Mouse (Mus musculus): Measurements from ENCODE around the gene Fam13a. TPM values are rescaled to one million over a fixed set of nuclear protein-coding genes. Genes with fewer than 3 reads are reported as not detected.

Gene Fam13a
- polyA plus RNA-seq, 1 experiment = 0.86 TPM

DNA sequence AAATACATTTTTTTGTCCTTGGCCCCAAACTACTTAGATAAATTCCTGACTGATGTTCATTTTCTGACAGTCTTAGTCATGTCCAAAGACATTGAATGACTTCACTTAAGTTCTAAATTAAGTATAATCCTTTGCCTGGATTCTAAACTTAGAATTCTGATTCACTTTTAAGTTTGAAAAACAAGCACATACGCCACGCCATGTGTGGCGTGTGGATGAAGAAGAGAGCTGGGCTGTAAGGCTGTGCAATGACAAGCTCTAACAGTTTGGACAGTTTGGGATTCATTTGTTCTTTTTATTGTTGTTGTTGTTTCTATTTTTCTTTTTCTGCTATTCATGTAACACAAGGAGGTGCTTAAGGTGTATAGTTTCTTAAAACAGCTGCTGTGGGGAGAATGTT, 13.6 kb downstream of the Fam13a start:
- TF ChIP-seq POLR2A (IDR thresholded peaks at IDR 0.05; ENCODE audit: low read depth, low read length) = no peak
- TF ChIP-seq CTCF (IDR thresholded peaks at IDR 0.05; ENCODE audit: borderline replicate concordance, insufficient read depth, low read length) = no peak
- no peaks in the 10 kb centered on the region; the same call in 1 of the 2 replicates for H3K4me1 ChIP-seq (ENCODE audit: control insufficient read depth, insufficient read depth, low read length)
- H3K4me3 ChIP-seq (ENCODE audit: insufficient read depth, low read length) = no peak overlapping the region
- no peak overlapping the region for H3K27ac ChIP-seq (ENCODE audit: insufficient read depth, low read length)

DNA sequence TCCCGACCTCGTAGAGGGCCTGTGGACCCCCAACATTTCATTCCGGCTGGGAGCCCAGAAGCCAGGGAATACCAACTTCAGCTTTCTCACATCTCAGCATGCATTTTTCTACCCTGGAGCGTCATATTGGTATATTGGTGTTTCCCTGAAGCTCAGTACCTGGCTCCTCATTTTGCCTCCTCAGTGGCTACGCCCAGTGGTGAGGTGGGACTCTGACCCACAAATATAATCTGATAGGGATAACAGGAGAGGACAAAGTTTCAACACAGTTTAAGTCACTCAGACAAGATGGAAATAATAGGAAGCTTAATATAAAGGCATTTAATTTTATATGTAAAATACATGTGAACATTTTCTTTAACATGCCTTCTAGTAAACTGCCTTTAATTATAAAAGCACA, 19.7 kb downstream of the Fam13a start:
- Histone ChIP-seq H3K4me1 (ENCODE audit: control insufficient read depth, insufficient read depth, low read length) (no peaks in the 10 kb centered on the region), H3K4me3 (ENCODE audit: insufficient read depth, low read length) (no peak overlapping the region), H3K27ac (ENCODE audit: insufficient read depth, low read length) (no peak overlapping the region)
- TF ChIP-seq CTCF (IDR thresholded peaks at IDR 0.05; ENCODE audit: borderline replicate concordance, insufficient read depth, low read length) (no peak), POLR2A (IDR thresholded peaks at IDR 0.05; ENCODE audit: low read depth, low read length) (no peak)

DNA sequence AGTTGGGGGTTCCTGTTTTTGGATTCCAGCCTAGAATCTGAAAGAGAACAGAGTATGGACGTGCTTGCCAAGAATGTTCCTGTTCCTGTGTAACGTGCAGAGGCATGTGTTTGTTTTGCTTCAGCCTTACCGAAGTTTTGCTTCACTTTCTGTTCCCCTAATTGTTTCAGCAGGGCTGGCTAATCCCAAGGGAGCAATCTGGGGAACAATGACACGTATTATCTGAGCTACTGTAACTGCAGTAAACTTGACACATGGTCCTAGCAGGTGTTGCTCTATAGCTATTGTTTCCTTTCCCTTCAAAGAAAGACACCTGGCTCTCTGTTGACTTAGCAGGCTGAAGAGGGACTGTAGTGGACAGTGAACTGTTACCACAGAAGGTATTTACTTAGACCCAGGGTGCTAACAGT, 25.3 kb downstream of the Fam13a start:
- peaks cover 3% of the 10 kb centered on the region; the same call in 1 of the 2 replicates for H3K4me1 ChIP-seq (ENCODE audit: control insufficient read depth, insufficient read depth, low read length)
- H3K4me3 ChIP-seq (ENCODE audit: insufficient read depth, low read length) = no peak overlapping the region
- no peak overlapping the region for H3K27ac ChIP-seq (ENCODE audit: insufficient read depth, low read length)
- TF ChIP-seq CTCF (IDR thresholded peaks at IDR 0.05; ENCODE audit: borderline replicate concordance, insufficient read depth, low read length) = no peak
- TF ChIP-seq POLR2A (IDR thresholded peaks at IDR 0.05; ENCODE audit: low read depth, low read length) = no peak

DNA sequence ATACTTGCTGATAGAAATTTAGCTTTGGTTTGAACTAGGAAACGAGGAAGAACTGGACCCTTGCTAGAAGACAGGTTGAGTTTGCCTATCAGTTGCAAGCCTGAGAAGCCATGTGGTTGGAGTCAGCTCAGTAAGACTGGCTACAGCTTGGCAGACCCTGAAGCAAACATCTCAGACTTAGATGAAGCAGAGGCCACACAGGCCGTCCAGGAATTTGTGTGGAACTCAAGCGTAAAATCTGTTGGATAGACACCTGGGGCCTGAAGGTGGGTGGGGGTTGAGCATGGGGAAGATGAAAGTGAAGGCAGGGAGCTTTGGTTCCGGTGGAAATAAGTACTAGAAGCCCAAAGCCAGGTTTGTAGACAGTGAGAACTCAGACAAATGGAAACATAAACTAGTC, 25.8 kb downstream of the Fam13a start:
- TF ChIP-seq CTCF (IDR thresholded peaks at IDR 0.05; ENCODE audit: borderline replicate concordance, insufficient read depth, low read length) = no peak
- TF ChIP-seq POLR2A (IDR thresholded peaks at IDR 0.05; ENCODE audit: low read depth, low read length) = no peak
- H3K4me1 ChIP-seq (ENCODE audit: control insufficient read depth, insufficient read depth, low read length) = peaks cover 3% of the 10 kb centered on the region; the same call in 1 of the 2 replicates
- no peak overlapping the region for H3K4me3 ChIP-seq (ENCODE audit: insufficient read depth, low read length)
- H3K27ac ChIP-seq (ENCODE audit: insufficient read depth, low read length) = no peak overlapping the region

DNA sequence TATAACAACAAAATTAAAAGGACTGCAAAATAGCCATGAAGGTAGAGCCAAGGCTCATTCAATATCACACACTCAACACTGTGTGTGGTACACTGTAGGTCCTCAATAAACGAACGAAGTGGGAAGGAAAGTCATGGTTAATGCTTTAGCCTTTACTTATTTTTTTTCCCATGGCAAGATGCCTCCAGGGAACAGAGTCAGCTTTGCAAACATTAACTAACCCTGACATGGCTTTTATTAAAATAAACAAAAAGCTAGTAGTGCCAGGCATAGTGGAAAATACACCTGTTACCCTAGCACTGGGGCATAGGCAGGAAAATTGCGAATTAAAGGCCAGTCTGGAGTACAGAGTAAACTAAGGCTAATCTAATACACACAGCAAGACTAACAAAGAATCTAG, 35.2 kb downstream of the Fam13a start:
- no peak overlapping the region for H3K4me3 ChIP-seq (ENCODE audit: insufficient read depth, low read length)
- TF ChIP-seq POLR2A (IDR thresholded peaks at IDR 0.05; ENCODE audit: low read depth, low read length) (no peak), CTCF (IDR thresholded peaks at IDR 0.05; ENCODE audit: borderline replicate concordance, insufficient read depth, low read length) (no peak)
- H3K27ac ChIP-seq (ENCODE audit: insufficient read depth, low read length) = no peak overlapping the region
- no peaks in the 10 kb centered on the region for H3K4me1 ChIP-seq (ENCODE audit: control insufficient read depth, insufficient read depth, low read length)

DNA sequence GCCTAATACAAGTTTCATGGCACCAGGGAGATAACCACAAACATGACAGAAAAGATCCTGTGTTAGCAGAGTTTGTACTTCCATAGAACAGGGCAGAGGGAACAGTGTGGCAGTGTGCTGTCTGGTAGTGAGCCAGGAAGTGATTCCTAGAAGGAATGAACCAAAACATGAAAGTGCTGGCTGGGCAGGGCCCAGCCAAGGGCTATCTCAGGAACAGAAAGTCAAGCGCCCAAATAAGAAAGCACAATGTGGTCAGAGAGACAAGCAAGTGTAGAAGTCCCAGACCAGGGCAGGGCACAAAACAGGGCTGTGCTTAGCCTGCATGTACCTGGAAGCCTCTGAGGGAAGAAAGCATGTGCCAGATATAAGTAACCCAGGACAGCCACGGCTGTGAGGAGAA, 35.6 kb downstream of the Fam13a start:
- no peaks in the 10 kb centered on the region for H3K4me1 ChIP-seq (ENCODE audit: control insufficient read depth, insufficient read depth, low read length)
- no peak overlapping the region for H3K27ac ChIP-seq (ENCODE audit: insufficient read depth, low read length)
- TF ChIP-seq POLR2A (IDR thresholded peaks at IDR 0.05; ENCODE audit: low read depth, low read length) = no peak
- no peak for TF ChIP-seq CTCF (IDR thresholded peaks at IDR 0.05; ENCODE audit: borderline replicate concordance, insufficient read depth, low read length)
- H3K4me3 ChIP-seq (ENCODE audit: insufficient read depth, low read length) = no peak overlapping the region

DNA sequence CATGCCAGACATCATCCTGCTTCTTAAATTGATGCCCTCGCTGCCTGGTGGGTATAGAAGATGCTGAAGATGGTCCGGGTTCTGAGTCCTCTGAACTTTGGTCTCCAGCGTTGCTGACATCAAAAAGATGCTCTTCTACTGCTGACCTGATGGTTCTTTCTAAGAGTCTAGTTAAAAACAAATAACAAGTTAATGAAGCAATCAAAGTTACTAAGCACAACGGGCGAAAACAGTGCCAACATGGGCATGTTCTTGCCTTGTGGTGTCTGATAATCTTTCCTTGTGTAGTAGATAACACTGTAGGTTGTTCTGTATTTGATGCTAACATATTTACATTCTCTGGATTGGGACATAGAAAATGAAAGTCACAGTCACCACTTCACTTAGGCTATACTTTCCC, 37.2 kb downstream of the Fam13a start:
- H3K4me3 ChIP-seq (ENCODE audit: insufficient read depth, low read length) = no peak overlapping the region
- no peak overlapping the region for H3K27ac ChIP-seq (ENCODE audit: insufficient read depth, low read length)
- no peak for TF ChIP-seq CTCF (IDR thresholded peaks at IDR 0.05; ENCODE audit: borderline replicate concordance, insufficient read depth, low read length)
- TF ChIP-seq POLR2A (IDR thresholded peaks at IDR 0.05; ENCODE audit: low read depth, low read length) = no peak
- H3K4me1 ChIP-seq (ENCODE audit: control insufficient read depth, insufficient read depth, low read length) = no peaks in the 10 kb centered on the region

DNA sequence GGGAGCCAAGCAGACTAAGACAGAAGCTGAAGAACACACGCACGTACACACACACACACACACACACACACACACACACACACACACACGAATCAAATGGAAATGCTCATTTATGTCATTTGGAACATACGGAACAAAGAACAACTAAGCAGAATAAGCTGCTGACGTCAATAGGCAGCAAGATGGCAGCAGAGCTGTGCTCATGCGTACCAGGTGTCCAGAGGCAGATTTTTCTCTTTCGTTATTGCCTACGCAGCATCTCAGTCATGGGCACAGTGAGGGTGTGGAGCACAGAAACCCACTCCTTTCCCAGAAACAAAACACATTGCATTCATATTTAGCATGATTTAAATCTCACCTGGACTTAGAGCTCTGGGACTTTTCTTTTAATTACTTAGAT, 39.2 kb downstream of the Fam13a start:
- Histone ChIP-seq H3K4me1 (ENCODE audit: control insufficient read depth, insufficient read depth, low read length) (no peaks in the 10 kb centered on the region), H3K27ac (ENCODE audit: insufficient read depth, low read length) (no peak overlapping the region), H3K4me3 (ENCODE audit: insufficient read depth, low read length) (no peak overlapping the region)
- TF ChIP-seq CTCF (IDR thresholded peaks at IDR 0.05; ENCODE audit: borderline replicate concordance, insufficient read depth, low read length) (no peak), POLR2A (IDR thresholded peaks at IDR 0.05; ENCODE audit: low read depth, low read length) (no peak)

DNA sequence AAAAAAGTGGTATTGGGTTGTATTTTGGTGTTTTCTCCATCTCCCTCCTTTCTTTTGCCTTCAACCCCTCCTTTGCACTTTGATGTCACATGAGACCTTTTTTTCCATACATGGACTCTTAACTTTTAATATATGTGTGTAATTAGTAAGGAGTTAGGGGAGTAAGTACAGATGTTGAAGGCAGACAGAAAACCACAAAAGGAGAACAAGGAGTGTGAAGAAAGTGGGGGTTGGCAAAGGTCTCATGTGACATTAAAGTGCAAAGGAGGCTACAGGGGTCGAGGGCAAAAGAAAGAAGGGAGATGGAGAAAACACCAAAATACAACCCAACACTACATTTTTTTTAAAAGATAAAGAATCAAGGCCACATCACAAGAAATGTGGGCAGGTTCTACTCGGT, 49.1 kb downstream of the Fam13a start:
- TF ChIP-seq CTCF (IDR thresholded peaks at IDR 0.05; ENCODE audit: borderline replicate concordance, insufficient read depth, low read length) (no peak), POLR2A (IDR thresholded peaks at IDR 0.05; ENCODE audit: low read depth, low read length) (no peak)
- Histone ChIP-seq H3K4me1 (ENCODE audit: control insufficient read depth, insufficient read depth, low read length) (no peaks in the 10 kb centered on the region), H3K4me3 (ENCODE audit: insufficient read depth, low read length) (no peak overlapping the region), H3K27ac (ENCODE audit: insufficient read depth, low read length) (no peak overlapping the region)

DNA sequence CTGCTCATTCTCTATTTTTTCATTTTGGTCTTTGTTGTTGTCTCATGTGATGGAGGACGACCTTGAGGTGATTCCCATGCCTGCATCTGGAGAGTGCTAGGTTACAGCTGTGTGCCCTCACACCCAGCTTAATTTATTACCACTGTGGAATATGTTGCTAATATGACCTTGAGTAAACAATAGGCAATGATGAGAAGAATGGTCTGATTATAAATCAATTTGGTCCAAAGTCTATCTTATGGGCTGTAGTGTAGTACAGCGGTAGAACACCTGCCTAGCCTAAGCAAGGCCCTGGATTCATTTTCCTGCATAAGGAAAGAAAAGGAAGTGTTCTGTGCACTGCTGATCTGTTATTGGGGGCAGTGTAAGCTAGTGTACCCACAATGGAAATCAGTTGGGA, 49.9 kb downstream of the Fam13a start:
- no peak for TF ChIP-seq CTCF (IDR thresholded peaks at IDR 0.05; ENCODE audit: borderline replicate concordance, insufficient read depth, low read length)
- TF ChIP-seq POLR2A (IDR thresholded peaks at IDR 0.05; ENCODE audit: low read depth, low read length) = no peak
- no peaks in the 10 kb centered on the region for H3K4me1 ChIP-seq (ENCODE audit: control insufficient read depth, insufficient read depth, low read length)
- H3K4me3 ChIP-seq (ENCODE audit: insufficient read depth, low read length) = no peak overlapping the region
- no peak overlapping the region for H3K27ac ChIP-seq (ENCODE audit: insufficient read depth, low read length)

DNA sequence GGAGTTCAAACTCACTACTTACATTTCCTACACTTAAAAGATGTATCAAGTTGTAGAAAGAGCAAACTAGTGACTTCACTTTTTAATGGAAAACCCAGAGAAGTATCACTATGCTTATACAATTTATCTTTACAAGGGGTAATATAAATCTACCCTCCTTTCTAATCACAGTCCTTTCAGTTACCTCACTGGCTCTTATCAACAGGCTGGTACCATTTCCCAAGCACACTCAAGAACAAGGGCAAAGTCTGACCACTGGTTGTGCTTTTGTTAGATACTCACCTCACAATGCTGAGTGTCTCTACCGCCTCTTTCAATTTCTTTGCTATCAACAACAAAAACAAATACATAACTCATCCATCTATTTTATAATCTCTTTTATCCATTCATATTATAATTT, 51.5 kb downstream of the Fam13a start:
- Histone ChIP-seq H3K27ac (ENCODE audit: insufficient read depth, low read length) (no peak overlapping the region), H3K4me1 (ENCODE audit: control insufficient read depth, insufficient read depth, low read length) (no peaks in the 10 kb centered on the region), H3K4me3 (ENCODE audit: insufficient read depth, low read length) (no peak overlapping the region)
- TF ChIP-seq CTCF (IDR thresholded peaks at IDR 0.05; ENCODE audit: borderline replicate concordance, insufficient read depth, low read length) (no peak), POLR2A (IDR thresholded peaks at IDR 0.05; ENCODE audit: low read depth, low read length) (no peak)
